Mouse (Mus musculus) heart, adult 2 months (tissue): ENCODE measurements at regions not wholly inside any gene's neighbourhood (a gene's known extent, or its start where the extent isn't known, plus 50 kb on each side); places are given as distances from the start of the nearest gene placed in this dataset.

ENCODE experiments used
- DNase-seq, 2 experiments: peaks; one replicate each; pipeline ENCODE4 v3.0.0; 2021
- H3K27ac ChIP-seq: fragments of 200-600 bp; 2 replicates; pipeline ENCODE4 v1.8.1; 2022
- H3K27me3 ChIP-seq: fragments of 200-500 bp; 2 replicates; pipeline ENCODE4 v1.6.1; 2012; ENCODE audit warnings: mild to moderate bottlenecking, low read length, inconsistent platforms, mixed read lengths; ENCODE audit not compliant: control insufficient read depth, insufficient read depth
- H3K36me3 ChIP-seq: fragments of 200-500 bp; 2 replicates; pipeline ENCODE4 v1.6.1; 2012; ENCODE audit warnings: low read length, inconsistent platforms; ENCODE audit not compliant: control insufficient read depth, insufficient read depth
- H3K4me1 ChIP-seq: fragments of 200-500 bp; 2 replicates; pipeline ENCODE4 v1.6.1; 2011; ENCODE audit warnings: low read length; ENCODE audit not compliant: control insufficient read depth, insufficient read depth
- H3K4me3 ChIP-seq: fragments of 200-600 bp; 2 replicates; pipeline ENCODE4 v1.8.1; 2022
- H3K79me2 ChIP-seq: fragments of 200-500 bp; replicated peaks from 2 replicates; pipeline ENCODE4 v1.6.1; 2012; ENCODE audit warnings: mild to moderate bottlenecking, inconsistent platforms, low read length, moderate library complexity, mixed read lengths; ENCODE audit not compliant: control insufficient read depth, insufficient read depth
- H3K9ac ChIP-seq: fragments of 200-500 bp; 2 replicates; pipeline ENCODE4 v1.6.1; 2012; ENCODE audit warnings: low read depth, mild to moderate bottlenecking, control low read depth, inconsistent platforms, low read length, mixed read lengths
- CTCF ChIP-seq: fragments of 200-600 bp; IDR thresholded peaks from 2 replicates; pipeline ENCODE4 v1.8.1; 2022; ENCODE audit warnings: antibody characterized with exemption, mild to moderate bottlenecking, moderate library complexity
- EP300 ChIP-seq: fragments of 200-500 bp; IDR thresholded peaks from 2 replicates; pipeline ENCODE4 v1.6.1; 2011; ENCODE audit warnings: low read depth, low read length, control low read depth; ENCODE audit not compliant: insufficient read depth
- POLR2A ChIP-seq: fragments of 200-500 bp; IDR thresholded peaks from 2 replicates; pipeline ENCODE4 v1.6.1; 2011; ENCODE audit warnings: mild to moderate bottlenecking, low read depth, low read length, control low read depth; ENCODE audit not compliant: insufficient read depth
- WGBS: fragments of 180-500 bp; shearing (Covaris S2); methylation state at CpG from one replicate; pipeline ENCODE4 v1.1.7; 2018; 5-methylcytosine and 5-hydroxymethylcytosine counted together
- intact Hi-C: fragments of 180-260 bp; cut with DNase I; formaldehyde crosslinking; loops from one replicate; pipeline ENCODE4 v1.15.1; 2025

GRCm38 (mm10) chr12:106477731-106478130, 467.7 kb downstream of the Vrk1 start:
- Histone ChIP-seq H3K27ac (no peak overlapping the region), H3K9ac (no peak overlapping the region), H3K79me2 (no peaks in the 10 kb centered on the region), H3K36me3 (no peaks in the 10 kb centered on the region), H3K27me3 (0 out of 2 replicates have a peak, but pooled peaks cover 1% of the 10 kb centered on the region), H3K4me3 (no peak overlapping the region), H3K4me1 (no peaks in the 10 kb centered on the region)
- 28% methylated on average over 4 of the region's 4 CpGs for WGBS
- DNase-seq: no peak
- intact Hi-C loops: no loop called here
- TF ChIP-seq CTCF: no peak
- no peak for TF ChIP-seq POLR2A
- no peak for TF ChIP-seq EP300

- intact Hi-C loops: no loop called here
Measured at GRCm38 (mm10) chr12:106478381-106478781, 468.4 kb downstream of the Vrk1 start.

GRCm38 (mm10) chr12:106479067-106479877, 469.2 kb downstream of the Vrk1 start:
- whole genome bisulfite sequencing: 4% methylated on average over 24 of the region's 24 CpGs
- Histone ChIP-seq H3K36me3 (no peaks in the 10 kb centered on the region), H3K9ac (no peak overlapping the region), H3K4me3 (no peak overlapping the region), H3K27me3 (0 out of 2 replicates have a peak, but pooled peaks cover 1% of the 10 kb centered on the region), H3K4me1 (no peaks in the 10 kb centered on the region), H3K27ac (no peak overlapping the region), H3K79me2 (no peaks in the 10 kb centered on the region)
- intact Hi-C loops: no loop called here
- no peak for DNase-seq
- TF ChIP-seq CTCF (no peak), POLR2A (no peak), EP300 (no peak)

More at GRCm38 (mm10) chr12:106478381-106478781, 468.4 kb downstream of the Vrk1 start:
- DNase-seq: no peak
- Histone ChIP-seq H3K4me1 (no peaks in the 10 kb centered on the region), H3K27ac (no peak overlapping the region), H3K9ac (no peak overlapping the region), H3K27me3 (0 out of 2 replicates have a peak, but pooled peaks cover 1% of the 10 kb centered on the region), H3K79me2 (no peaks in the 10 kb centered on the region), H3K36me3 (no peaks in the 10 kb centered on the region), H3K4me3 (no peak overlapping the region)
- 3% methylated on average over 18 of the region's 18 CpGs for WGBS
- no peak for TF ChIP-seq POLR2A
- no peak for TF ChIP-seq CTCF
- no peak for TF ChIP-seq EP300

GRCm38 (mm10) chr12:106479878-106480194, 469.8 kb downstream of the Vrk1 start:
- Histone ChIP-seq H3K9ac (no peak overlapping the region), H3K79me2 (no peaks in the 10 kb centered on the region), H3K36me3 (no peaks in the 10 kb centered on the region), H3K27me3 (0 out of 2 replicates have a peak, but pooled peaks cover 1% of the 10 kb centered on the region), H3K4me3 (no peak overlapping the region), H3K27ac (no peak overlapping the region), H3K4me1 (no peaks in the 10 kb centered on the region)
- 19% methylated on average over 6 of the region's 6 CpGs for WGBS
- no peak for TF ChIP-seq CTCF
- no peak for TF ChIP-seq POLR2A
- TF ChIP-seq EP300: no peak
- no peak for DNase-seq
- intact Hi-C loops: no loop called here

- 0 out of 2 replicates have a peak, but pooled peaks cover 1% of the 10 kb centered on the region for H3K27me3 ChIP-seq
- intact Hi-C loops: no loop called here
- WGBS: 49% methylated on average over 12 of the region's 12 CpGs
Measured at GRCm38 (mm10) chr12:106480281-106481060, 470.4 kb downstream of the Vrk1 start.

More at GRCm38 (mm10) chr12:106480281-106481060, 470.4 kb downstream of the Vrk1 start:
- no peaks in the 10 kb centered on the region for H3K4me1 ChIP-seq
- H3K9ac ChIP-seq: no peak overlapping the region
- no peak for DNase-seq
- no peaks in the 10 kb centered on the region for H3K36me3 ChIP-seq
- TF ChIP-seq EP300: no peak
- no peak for TF ChIP-seq CTCF
- TF ChIP-seq POLR2A: no peak
- no peak overlapping the region for H3K4me3 ChIP-seq
- H3K27ac ChIP-seq: no peak overlapping the region
- no peaks in the 10 kb centered on the region for H3K79me2 ChIP-seq
